8 mouse cellular contexts compared by ENCODE assay signal in the genomic region with DNA sequence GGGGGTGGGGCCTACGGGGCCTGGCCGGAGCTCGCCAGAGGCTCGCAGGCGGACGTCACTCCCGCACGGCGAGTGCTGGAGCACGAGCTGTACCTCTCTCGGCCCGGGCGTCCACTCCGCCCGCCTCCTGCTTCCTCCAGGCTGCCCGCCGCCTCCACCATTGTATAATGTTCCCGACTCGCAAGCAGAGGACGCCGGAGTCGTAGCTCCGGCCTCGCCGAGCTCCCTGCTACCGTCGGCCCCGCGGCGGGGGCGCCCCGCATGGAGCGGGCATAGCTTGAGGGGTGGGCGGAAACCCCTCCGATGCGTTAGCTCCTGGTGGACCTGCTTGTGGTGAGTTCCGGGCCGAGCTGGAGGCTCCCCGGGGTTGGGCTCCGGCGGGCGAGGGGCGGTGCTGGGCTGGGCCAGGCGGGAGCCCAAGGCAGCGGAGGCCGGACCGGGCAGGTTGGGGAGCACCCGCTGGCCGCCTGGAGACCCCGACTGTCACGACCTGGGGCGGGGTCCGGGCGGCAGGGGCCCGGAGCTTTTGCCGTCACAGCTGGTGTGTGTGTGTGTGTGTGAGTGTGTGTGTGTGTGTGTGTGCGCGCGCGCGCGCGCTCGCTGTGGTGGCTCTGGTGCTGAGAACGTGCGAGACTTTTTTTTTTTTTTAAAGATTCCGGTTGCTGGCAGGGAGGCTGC.
DNase-seq lines count a peak whose midpoint lies in the region; ATAC-seq and TF ChIP-seq lines count a peak whose summit lies in the region.

No protein-coding gene starts in this region.

- no peak for DNase-seq in left cerebral cortex, adult 2 months (ENCODE audit: extremely low spot score in 1 of 2, low spot score in 2 of 2)
- no peak for DNase-seq in left cerebral cortex, adult 11 months (ENCODE audit: low spot score)
- DNase-seq in frontal cortex, postnatal 36 days (ENCODE audit: low spot score in 2 of 2): peak; percentile 64 to 66
- peak; percentile 80 for DNase-seq in lung, postnatal 36 days
- DNase-seq in retina, embryonic 14.5 days (ENCODE audit: low spot score): peak; percentile 70
- peak; percentile 71 to 82 for DNase-seq in urinary bladder, adult 18-20 months (ENCODE audit: low spot score in 2 of 2)

- under 1% methylated on average over 47 of the region's 67 CpGs for WGBS in kidney, embryonic 16.5 days

- peak overlapping the region; percentile 88 for H3K9ac ChIP-seq in kidney, embryonic 16.5 days (replicated peaks; ENCODE audit: low read length)

- TF ChIP-seq CTCF in left cerebral cortex, adult 2 months (IDR thresholded peaks at IDR 0.05): no peak

- intact Hi-C loops in left cerebral cortex, adult 2 months (cut with DNase I): loop anchor here (1.0 to 10.0 kb wide), 4 partner anchors 89 to 427 kb away; a partner anchor contains a TSS

- H3K4me2 ChIP-seq in kidney, embryonic 16.5 days (replicated peaks; ENCODE audit: low read depth, low read length): peak overlapping the region; percentile 71

- ATAC-seq in kidney, embryonic 16.5 days (ENCODE audit: low FRiP score, low TSS enrichment): peak; percentile 96

- H3K27ac ChIP-seq in left cerebral cortex, adult 2 months: peak overlapping the region; percentile 93
- H3K27ac ChIP-seq in brown adipose tissue, adult 24 weeks (replicated peaks; ENCODE audit: low read depth, low read length): peak overlapping the region; percentile 92
- H3K27ac ChIP-seq in kidney, embryonic 16.5 days (ENCODE audit: low read length): peak overlapping the region; percentile 100

- H3K9me3 ChIP-seq in kidney, embryonic 16.5 days (ENCODE audit: low read length): no peaks in the 10 kb centered on the region

- H3K36me3 ChIP-seq in kidney, embryonic 16.5 days (ENCODE audit: insufficient read depth, low read length): no peaks in the 10 kb centered on the region

- H3K4me1 ChIP-seq in brown adipose tissue, adult 24 weeks (ENCODE audit: control insufficient read depth, insufficient read depth, insufficient read length, low read length): peaks cover 2% of the 10 kb centered on the region
- peaks cover 35% of the 10 kb centered on the region for H3K4me1 ChIP-seq in kidney, embryonic 16.5 days (ENCODE audit: insufficient read depth, low read length)

- peak overlapping the region; percentile 99 for H3K4me3 ChIP-seq in left cerebral cortex, adult 2 months
- H3K4me3 ChIP-seq in brown adipose tissue, adult 24 weeks (ENCODE audit: insufficient read depth, low read depth, low read length): peak overlapping the region; percentile 95
- peak overlapping the region; percentile 87 for H3K4me3 ChIP-seq in kidney, embryonic 16.5 days (ENCODE audit: low read length)

- no peaks in the 10 kb centered on the region for H3K27me3 ChIP-seq in kidney, embryonic 16.5 days (ENCODE audit: insufficient read depth, low read length)

Comparison
In these comparisons a context has a peak if more than half of its experiments do, and no peak if none do; other contexts are left out.
1. DNase-seq: peak in frontal cortex, postnatal 36 days (2 of 2), lung, postnatal 36 days (single experiment), retina, embryonic 14.5 days (single experiment) and urinary bladder, adult 18-20 months (2 of 2); none in left cerebral cortex, adult 2 months (0 of 2) and left cerebral cortex, adult 11 months (single experiment).
2. Peak in every context shown above with its lines, with median percentiles within 50 percentile points of each other: H3K27ac ChIP-seq and H3K4me3 ChIP-seq.